Mouse (Mus musculus) ES-Bruce4 (cell line): ENCODE measurements at regions not wholly inside any gene's neighbourhood (a gene's known extent, or its start where the extent isn't known, plus 50 kb on each side); places are given as distances from the start of the nearest gene placed in this dataset.
"Not testable (repeated sequence)": the region's sequence is repeated elsewhere in the genome, so short reads cannot be mapped to it uniquely, and the experiment has no call there.

Experiments
- H3K27ac ChIP-seq: 2 replicates; pipeline ENCODE4 v1.5.1; 2012; ENCODE audit warnings: low read length, inconsistent platforms; ENCODE audit not compliant: insufficient read depth
- H3K27me3 ChIP-seq: 2 replicates; pipeline ENCODE4 v1.6.1; 2012; ENCODE audit warnings: mild to moderate bottlenecking, low read length, inconsistent platforms; ENCODE audit not compliant: control insufficient read depth, poor library complexity, insufficient read depth, severe bottlenecking
- H3K36me3 ChIP-seq: 2 replicates; pipeline ENCODE4 v1.6.1; 2012; ENCODE audit warnings: inconsistent platforms, mild to moderate bottlenecking, low read length, moderate library complexity; ENCODE audit not compliant: control insufficient read depth, poor library complexity, insufficient read depth, severe bottlenecking
- H3K4me1 ChIP-seq: one replicate; pipeline ENCODE4 v1.8.1; 2011; ENCODE audit warnings: low read length; ENCODE audit not compliant: control insufficient read depth, insufficient read depth
- H3K4me3 ChIP-seq: 2 replicates; pipeline ENCODE4 v1.5.1; 2011; ENCODE audit warnings: low read depth, mild to moderate bottlenecking, low read length
- H3K9ac ChIP-seq: 2 replicates; pipeline ENCODE4 v1.6.1; 2012; ENCODE audit warnings: low read depth, mild to moderate bottlenecking, inconsistent platforms; ENCODE audit not compliant: poor library complexity, severe bottlenecking
- H3K9me3 ChIP-seq: replicated peaks from 2 replicates; pipeline ENCODE4 v1.6.1; 2012; ENCODE audit warnings: mild to moderate bottlenecking, low read length, inconsistent platforms; ENCODE audit not compliant: control insufficient read depth, poor library complexity, insufficient read depth, severe bottlenecking
- CTCF ChIP-seq: IDR thresholded peaks from one replicate; pipeline ENCODE4 v1.8.1; 2011; ENCODE audit warnings: low read depth, low read length
- EP300 ChIP-seq: IDR thresholded peaks from 2 replicates; pipeline ENCODE4 v1.6.1; 2011; ENCODE audit warnings: low read depth, low read length; ENCODE audit not compliant: insufficient read depth
- POLR2A ChIP-seq: IDR thresholded peaks from one replicate; pipeline ENCODE4 v1.8.1; 2011; ENCODE audit warnings: low read length; ENCODE audit not compliant: insufficient read depth

DNA sequence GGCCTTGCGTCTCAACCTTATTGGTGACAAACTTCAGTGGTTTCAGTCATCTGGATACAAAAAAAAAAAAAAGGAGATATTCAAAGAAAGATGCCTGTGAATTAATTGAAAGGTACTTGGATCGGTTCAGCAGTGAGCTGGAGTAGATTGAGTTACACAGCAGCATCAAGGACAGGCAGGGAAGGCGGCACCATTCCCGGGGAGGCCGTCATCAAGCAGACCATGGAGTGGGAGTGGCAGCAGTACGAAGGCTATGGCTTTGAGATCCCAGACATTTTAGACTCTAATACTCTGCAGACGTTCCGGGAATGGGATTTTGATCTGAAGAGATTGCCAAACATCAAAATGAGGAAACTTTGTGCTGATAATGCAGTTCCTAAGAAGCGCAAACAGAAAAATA is 750.8 kb downstream of the Crisp4 start:
- TF ChIP-seq POLR2A (no peak), CTCF (no peak), EP300 (no peak)
- H3K9me3 ChIP-seq, result peaks cover 1% of the 10 kb centered on the region; the same call in 1 of the 2 replicates
- no peaks in the 10 kb centered on the region for H3K27me3 ChIP-seq
- no peak overlapping the region for H3K4me3 ChIP-seq
- no peak overlapping the region for H3K27ac ChIP-seq
- no peaks in the 10 kb centered on the region for H3K4me1 ChIP-seq
- H3K9ac ChIP-seq, result no peak overlapping the region
- H3K36me3 ChIP-seq, result no peaks in the 10 kb centered on the region

DNA sequence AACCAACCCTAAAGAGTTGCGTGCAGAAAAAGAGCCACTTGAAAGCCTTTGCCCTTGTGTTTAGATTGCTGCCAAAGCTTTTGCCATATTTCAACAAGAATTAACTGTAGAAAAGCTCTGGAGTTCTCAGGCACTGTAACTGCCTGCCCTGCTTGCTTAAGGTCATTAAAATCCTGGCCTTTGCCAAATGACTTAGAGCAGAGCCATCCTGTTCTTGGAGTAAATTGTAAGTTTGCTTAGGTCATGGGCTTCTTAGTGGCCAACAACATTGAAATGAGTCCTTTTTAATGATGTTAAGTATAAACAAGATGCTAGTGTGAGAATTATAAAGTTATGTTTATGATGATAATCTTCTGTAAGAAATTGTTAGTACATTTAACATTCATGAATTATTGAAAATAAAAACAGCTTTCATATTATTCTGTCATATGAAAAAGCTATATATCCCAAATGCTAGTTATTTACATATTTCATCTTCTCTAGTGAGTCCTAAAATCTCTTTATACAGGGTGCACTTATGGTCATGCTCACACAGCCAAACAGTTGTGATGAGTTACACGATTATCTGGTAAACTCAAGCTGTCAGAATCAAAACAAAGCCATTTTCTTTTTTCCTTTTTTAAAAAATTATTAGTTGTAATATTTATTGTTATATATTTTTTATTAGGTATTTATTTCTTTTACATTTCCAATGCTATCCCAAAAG is 753.4 kb downstream of the Crisp4 start:
- H3K27me3 ChIP-seq, result no peaks in the 10 kb centered on the region
- H3K9ac ChIP-seq, result no peak overlapping the region
- no peak for TF ChIP-seq POLR2A
- TF ChIP-seq CTCF, result no peak
- no peak for TF ChIP-seq EP300
- H3K4me1 ChIP-seq, result no peaks in the 10 kb centered on the region
- no peak overlapping the region for H3K27ac ChIP-seq
- no peaks in the 10 kb centered on the region for H3K36me3 ChIP-seq
- no peaks in the 10 kb centered on the region; the same call in 1 of the 2 replicates for H3K9me3 ChIP-seq
- H3K4me3 ChIP-seq, result no peak overlapping the region

DNA sequence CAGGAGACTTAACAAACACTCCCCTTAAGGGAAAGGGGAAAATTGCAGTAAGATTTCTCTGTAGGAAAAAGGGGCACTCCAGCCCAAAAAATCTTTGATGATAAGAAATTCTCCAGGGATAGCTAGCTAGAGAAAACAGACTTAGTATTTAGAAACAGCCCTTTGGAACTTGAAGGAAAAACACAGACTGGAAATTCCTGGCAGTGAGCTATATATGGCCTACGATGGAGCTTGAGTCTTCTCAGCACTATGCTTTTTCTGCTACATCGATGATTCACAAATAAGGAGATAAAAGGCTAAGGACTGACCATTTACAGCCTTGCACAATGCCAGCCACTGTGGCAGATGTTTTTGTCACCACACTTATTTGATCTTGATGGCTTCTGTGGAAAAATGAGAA is 768.1 kb downstream of the Crisp4 start:
- no peaks in the 10 kb centered on the region for H3K36me3 ChIP-seq
- no peak overlapping the region for H3K27ac ChIP-seq
- H3K27me3 ChIP-seq, result no peaks in the 10 kb centered on the region
- TF ChIP-seq CTCF, result no peak
- TF ChIP-seq POLR2A, result no peak
- no peak for TF ChIP-seq EP300
- H3K4me1 ChIP-seq, result no peaks in the 10 kb centered on the region
- no peak overlapping the region for H3K4me3 ChIP-seq
- no peak overlapping the region for H3K9ac ChIP-seq
- H3K9me3 ChIP-seq, result no peaks in the 10 kb centered on the region

DNA sequence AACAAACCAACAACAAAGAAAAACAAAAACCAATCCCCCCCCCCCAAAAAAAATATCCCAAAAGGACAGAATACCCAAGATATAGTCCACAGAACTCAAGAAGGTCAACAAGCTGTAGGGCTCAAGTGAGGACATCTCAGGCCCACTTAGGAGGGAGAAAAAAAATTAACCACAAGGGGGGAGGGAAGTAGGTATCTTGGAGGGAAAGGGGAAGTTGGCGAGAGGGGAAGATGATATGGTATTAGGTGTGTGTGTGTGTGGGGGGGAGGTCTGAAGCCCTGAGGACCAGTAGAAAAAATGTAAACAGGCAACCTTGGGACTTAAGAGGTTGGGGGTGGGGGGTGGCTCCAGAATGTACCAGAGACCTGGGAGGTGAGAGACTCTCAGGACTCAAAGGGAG is 797.4 kb downstream of the Crisp4 start:
- H3K4me1 ChIP-seq, result no peaks in the 10 kb centered on the region
- no peak overlapping the region for H3K9ac ChIP-seq
- no peaks in the 10 kb centered on the region for H3K9me3 ChIP-seq
- no peaks in the 10 kb centered on the region for H3K27me3 ChIP-seq
- no peak overlapping the region for H3K4me3 ChIP-seq
- no peaks in the 10 kb centered on the region for H3K36me3 ChIP-seq
- no peak for TF ChIP-seq POLR2A
- no peak for TF ChIP-seq EP300
- TF ChIP-seq CTCF, result no peak
- H3K27ac ChIP-seq, result no peak overlapping the region

DNA sequence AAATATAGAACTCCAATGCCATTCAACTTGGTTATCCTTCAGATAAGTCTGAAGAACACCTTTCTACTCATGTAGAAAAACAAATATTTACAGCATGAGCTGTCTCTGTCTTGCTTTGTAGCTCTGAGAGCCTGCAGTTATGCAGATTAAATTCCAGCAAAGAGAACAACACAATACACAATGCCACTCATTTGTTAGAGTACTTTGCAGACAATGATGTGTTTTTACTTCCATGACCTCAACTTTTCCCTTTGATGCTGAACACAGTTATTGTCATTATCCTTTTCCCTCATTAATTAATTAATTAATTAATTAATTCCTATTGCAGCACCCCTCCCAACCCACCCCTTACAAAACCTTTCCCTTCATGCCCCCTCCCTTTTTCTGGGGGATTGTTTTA is 807.9 kb downstream of the Crisp4 start:
- Histone ChIP-seq H3K4me3 (no peak overlapping the region), H3K9ac (no peak overlapping the region), H3K27me3 (no peaks in the 10 kb centered on the region), H3K9me3 (no peaks in the 10 kb centered on the region), H3K4me1 (no peaks in the 10 kb centered on the region), H3K27ac (no peak overlapping the region), H3K36me3 (no peaks in the 10 kb centered on the region)
- TF ChIP-seq EP300 (no peak), POLR2A (no peak), CTCF (no peak)

DNA sequence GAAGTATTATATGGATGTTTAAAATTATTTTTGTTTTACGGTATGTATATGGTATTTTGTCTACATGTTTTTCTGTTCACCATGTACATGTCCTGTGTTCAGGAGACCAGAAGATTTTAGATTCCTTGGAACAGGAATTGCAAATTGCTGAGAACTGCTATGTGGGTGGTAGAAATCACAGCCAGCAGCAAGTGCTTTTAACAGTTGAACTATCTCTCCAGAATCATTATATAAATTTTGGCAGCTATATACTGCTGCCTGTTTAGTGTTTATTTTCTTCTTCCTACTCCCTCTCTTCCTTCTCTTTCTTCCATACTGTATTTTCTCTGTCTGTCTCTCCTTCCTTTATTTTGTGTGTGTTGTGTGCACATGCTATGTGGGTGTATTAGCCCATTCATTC is 834.3 kb downstream of the Crisp4 start:
- not testable (repeated sequence) for H3K4me3 ChIP-seq, H3K27me3 ChIP-seq, H3K9me3 ChIP-seq, H3K27ac ChIP-seq, H3K9ac ChIP-seq, H3K36me3 ChIP-seq, H3K4me1 ChIP-seq

DNA sequence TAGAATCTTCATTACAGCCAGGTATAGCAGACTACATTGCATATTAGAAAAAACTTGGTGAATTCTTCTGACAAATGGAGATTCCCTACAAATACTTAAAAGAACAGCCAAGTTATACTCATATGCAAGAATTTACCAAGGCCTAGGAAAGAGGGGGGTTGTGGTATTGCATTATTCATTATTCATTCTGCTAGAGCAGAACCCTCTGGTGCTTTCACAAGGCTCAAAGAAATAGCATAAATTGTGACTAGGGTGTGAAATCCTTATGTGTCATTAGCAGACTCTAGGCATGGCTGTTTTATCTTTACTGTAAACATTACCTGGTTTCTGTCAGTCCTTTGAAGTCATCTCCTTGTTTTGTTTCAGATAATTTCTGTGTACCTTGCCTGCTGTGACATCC is 835.8 kb downstream of the Crisp4 start:
- not testable (repeated sequence) for H3K27me3 ChIP-seq, H3K9ac ChIP-seq, H3K9me3 ChIP-seq, H3K4me1 ChIP-seq, H3K27ac ChIP-seq, H3K36me3 ChIP-seq, H3K4me3 ChIP-seq
